Mouse (Mus musculus) kidney, adult 2 months (tissue): Measurements from ENCODE around the gene Slc4a2. TPM values are rescaled to one million over a fixed set of nuclear protein-coding genes. Genes with fewer than 3 reads are reported as not detected.
A peak's percentile ranks its signal among the peaks of the same experiment; 100 is the strongest.

Experiments
- DNase-seq: peaks from one replicate; pipeline ENCODE4 v3.0.0; 2021
- H3K27ac ChIP-seq: fragments of 200-500 bp; 2 replicates; pipeline ENCODE4 v1.5.1; 2012; ENCODE audit warnings: low read depth, low read length, control low read depth, inconsistent platforms; ENCODE audit not compliant: insufficient read depth
- H3K27me3 ChIP-seq: fragments of 200-500 bp; replicated peaks from 2 replicates; pipeline ENCODE4 v1.6.1; 2012; ENCODE audit warnings: mild to moderate bottlenecking, moderate library complexity, low read length, inconsistent platforms; ENCODE audit not compliant: control insufficient read depth, insufficient read depth
- H3K36me3 ChIP-seq: fragments of 200-500 bp; 2 replicates; pipeline ENCODE4 v1.6.1; 2012; ENCODE audit warnings: mild to moderate bottlenecking, moderate library complexity, low read length, inconsistent platforms; ENCODE audit not compliant: control insufficient read depth, insufficient read depth
- H3K4me1 ChIP-seq: fragments of 200-500 bp; 2 replicates; pipeline ENCODE4 v1.6.1; 2011; ENCODE audit warnings: low read length; ENCODE audit not compliant: control insufficient read depth, insufficient read depth
- H3K4me3 ChIP-seq: fragments of 200-500 bp; 2 replicates; pipeline ENCODE4 v1.5.1; 2011; ENCODE audit warnings: mild to moderate bottlenecking, low read depth, low read length, control low read depth; ENCODE audit not compliant: insufficient read depth
- CTCF ChIP-seq: fragments of 200-500 bp; conservative IDR thresholded peaks from 2 replicates; pipeline ENCODE4 v1.5.1; 2011; ENCODE audit warnings: low read depth, mild to moderate bottlenecking, control low read depth, low read length, moderate library complexity, mixed read lengths; ENCODE audit not compliant: insufficient read depth, insufficient read length
- POLR2A ChIP-seq: fragments of 200-500 bp; IDR thresholded peaks from one replicate; pipeline ENCODE4 v1.6.1; 2011; ENCODE audit warnings: low read depth, low read length, control low read depth
- WGBS: fragments of 180-500 bp; shearing (Covaris S2); methylation state at CpG from one replicate; pipeline ENCODE4 v1.1.7; 2018; 5-methylcytosine and 5-hydroxymethylcytosine counted together
- polyA plus RNA-seq: library from polyadenylated mRNA; depleted of rRNA; stranded (reverse); fragments of >200 nt; gene quantifications from 2 replicates; pipeline ENCODE4 v1.2.3, GENCODE M21; 2012

Gene Slc4a2
- polyA plus RNA-seq, 1 experiment: 56.8 TPM

- Histone ChIP-seq H3K4me1 (peaks cover 9% of the 10 kb centered on the region), H3K4me3 (no peak overlapping the region), H3K27me3 (no peaks in the 10 kb centered on the region), H3K36me3 (no peaks in the 10 kb centered on the region), H3K27ac (no peak overlapping the region)
- 77% methylated on average over 12 of the region's 12 CpGs for WGBS
- DNase-seq: no peak
- TF ChIP-seq CTCF (no peak), POLR2A (no peak)
Observed at GRCm38 (mm10) chr5:24466762-24467161, 43.1 kb downstream of the Slc4a2 start.

GRCm38 (mm10) chr5:24470600-24470999, 47.0 kb downstream of the Slc4a2 start:
- TF ChIP-seq CTCF (peak; percentile 96), POLR2A (no peak)
- no peaks in the 10 kb centered on the region for H3K36me3 ChIP-seq
- DNase-seq: peak; percentile 84
- H3K27me3 ChIP-seq: no peaks in the 10 kb centered on the region
- H3K4me1 ChIP-seq: peaks cover 5% of the 10 kb centered on the region
- no peak overlapping the region for H3K4me3 ChIP-seq
- 13% methylated on average over 5 of the region's 5 CpGs for WGBS
- no peak overlapping the region for H3K27ac ChIP-seq

DNA sequence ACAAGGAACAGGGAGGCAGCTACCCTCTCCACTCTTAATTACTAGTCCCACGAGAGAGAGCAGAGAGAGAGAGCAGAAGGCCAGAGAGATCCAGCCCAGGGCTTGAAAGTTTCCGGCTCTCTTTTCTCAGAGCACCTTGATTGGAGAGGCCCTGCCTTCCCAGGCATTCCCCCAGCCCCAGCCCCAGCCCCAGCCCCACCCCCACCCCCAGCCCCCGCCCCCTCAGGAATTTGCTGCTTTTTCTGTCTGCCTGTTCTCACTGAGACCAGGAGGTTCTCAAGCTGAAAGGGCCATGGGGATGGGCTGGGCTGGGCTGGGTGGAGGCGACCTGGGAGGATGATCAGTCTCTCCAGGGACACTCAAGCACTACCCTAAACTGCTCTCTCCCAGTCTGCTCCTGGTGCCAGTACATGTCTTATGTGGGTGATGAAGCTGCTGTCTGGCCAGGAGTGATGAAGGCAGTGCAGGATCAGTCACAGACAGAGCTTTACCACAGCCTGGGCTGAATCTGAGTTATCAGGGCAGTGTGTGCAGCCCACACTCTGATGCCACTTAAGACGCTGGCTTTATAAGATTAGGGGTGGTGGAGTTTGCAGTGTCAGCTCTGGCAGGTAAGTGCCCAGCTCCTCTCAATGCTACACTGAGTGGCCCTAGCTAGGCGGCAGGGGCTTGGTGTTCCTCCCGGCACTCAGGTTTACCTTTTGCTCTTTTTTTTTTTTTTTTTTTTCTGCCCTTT, 49.4 kb downstream of the Slc4a2 start:
- H3K27ac ChIP-seq: no peak overlapping the region
- H3K4me3 ChIP-seq: no peak overlapping the region
- TF ChIP-seq POLR2A (no peak), CTCF (no peak)
- DNase-seq: peak; percentile 25
- H3K4me1 ChIP-seq: peaks cover 3% of the 10 kb centered on the region; the same call in 1 of the 2 replicates
- WGBS: 57% methylated on average over 7 of the region's 7 CpGs
- no peaks in the 10 kb centered on the region; the same call in 1 of the 2 replicates for H3K36me3 ChIP-seq
- no peaks in the 10 kb centered on the region for H3K27me3 ChIP-seq

GRCm38 (mm10) chr5:24474025-24474722, 50.5 kb downstream of the Slc4a2 start:
- Histone ChIP-seq H3K36me3 (no peaks in the 10 kb centered on the region; the same call in 1 of the 2 replicates), H3K4me1 (peaks cover 3% of the 10 kb centered on the region; the same call in 1 of the 2 replicates), H3K27me3 (no peaks in the 10 kb centered on the region), H3K4me3 (peak overlapping the region; percentile 45; the same call in 1 of the 2 replicates), H3K27ac (no peak overlapping the region)
- 17% methylated on average over 77 of the region's 77 CpGs for WGBS
- DNase-seq: peak; percentile 17
- no peak for TF ChIP-seq POLR2A
- no peak for TF ChIP-seq CTCF

GRCm38 (mm10) chr5:24474723-24475261, 51.2 kb downstream of the Slc4a2 start:
- H3K36me3 ChIP-seq: no peaks in the 10 kb centered on the region; the same call in 1 of the 2 replicates
- 11% methylated on average over 67 of the region's 67 CpGs for WGBS
- H3K27me3 ChIP-seq: no peaks in the 10 kb centered on the region
- no peak for TF ChIP-seq POLR2A
- TF ChIP-seq CTCF: no peak
- no peak overlapping the region for H3K27ac ChIP-seq
- peak overlapping the region; percentile 45; the same call in 1 of the 2 replicates for H3K4me3 ChIP-seq
- DNase-seq: peak; percentile 51
- peaks cover 3% of the 10 kb centered on the region; the same call in 1 of the 2 replicates for H3K4me1 ChIP-seq

GRCm38 (mm10) chr5:24475476-24476241, 52.0 kb downstream of the Slc4a2 start:
- H3K36me3 ChIP-seq: no peaks in the 10 kb centered on the region; the same call in 1 of the 2 replicates
- no peak overlapping the region for H3K4me3 ChIP-seq

More at GRCm38 (mm10) chr5:24475476-24476241, 52.0 kb downstream of the Slc4a2 start:
- H3K4me1 ChIP-seq: peaks cover 3% of the 10 kb centered on the region; the same call in 1 of the 2 replicates
- WGBS: 56% methylated on average over 6 of the region's 6 CpGs
- TF ChIP-seq POLR2A (no peak), CTCF (no peak)
- H3K27me3 ChIP-seq: no peaks in the 10 kb centered on the region
- DNase-seq: peak; percentile 69
- no peak overlapping the region for H3K27ac ChIP-seq
